Mouse (Mus musculus) c-Kit-positive CD71-positive TER-119-positive erythroid progenitor cells, embryonic 14.5 days (primary cell): Measurements from ENCODE around the gene Cbarp.

Experiments
- DNase-seq: peaks from one replicate; pipeline ENCODE4 v3.0.0-alpha.2; 2013; ENCODE audit warnings: low spot score

The Cbarp gene

GRCm38 (mm10) chr10:80156752-80157053 is 16.1 kb upstream of the Cbarp start:
- no peak for DNase-seq

DNA sequence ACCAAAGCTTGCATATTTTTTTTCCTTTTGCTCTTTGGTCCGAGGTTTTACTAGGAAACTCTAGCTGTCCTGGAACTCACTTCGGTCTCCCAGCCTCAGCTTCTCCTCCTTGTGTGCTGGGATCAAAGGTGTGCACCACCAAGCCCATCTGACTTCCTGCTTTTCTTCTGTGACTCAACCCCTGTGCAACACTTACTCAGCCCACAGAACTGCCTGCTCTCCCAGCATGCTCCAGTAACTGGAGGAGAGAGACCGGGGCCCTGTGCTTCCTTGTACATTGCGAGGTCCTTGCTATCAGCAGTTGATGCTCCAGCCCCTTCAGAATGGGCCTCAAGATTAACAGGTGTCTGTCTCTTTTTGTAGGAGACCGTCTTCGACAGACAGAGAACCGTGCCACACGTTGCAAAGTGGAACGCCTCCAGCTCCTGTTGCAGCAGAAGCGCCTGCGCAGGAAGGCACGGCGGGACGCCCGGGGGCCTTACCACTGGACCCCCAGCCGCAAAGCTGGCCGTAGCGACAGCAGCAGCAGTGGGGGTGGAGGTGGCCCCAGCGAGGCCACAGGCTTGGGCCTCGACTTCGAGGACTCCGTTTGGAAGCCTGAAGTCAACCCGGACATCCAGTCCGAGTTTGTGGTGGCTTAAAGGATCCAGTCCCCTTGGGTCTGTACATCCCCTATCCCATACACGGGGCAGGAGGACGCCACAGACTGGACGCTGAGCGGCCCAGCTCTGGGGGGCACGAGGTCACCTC is 15.5 kb upstream of the Cbarp start:
- DNase-seq: no peak

GRCm38 (mm10) chr10:80155277-80155676 is 14.6 kb upstream of the Cbarp start:
- no peak for DNase-seq

- no peak for DNase-seq
Measured at GRCm38 (mm10) chr10:80154384-80154783, 13.7 kb upstream of the Cbarp start.

DNA sequence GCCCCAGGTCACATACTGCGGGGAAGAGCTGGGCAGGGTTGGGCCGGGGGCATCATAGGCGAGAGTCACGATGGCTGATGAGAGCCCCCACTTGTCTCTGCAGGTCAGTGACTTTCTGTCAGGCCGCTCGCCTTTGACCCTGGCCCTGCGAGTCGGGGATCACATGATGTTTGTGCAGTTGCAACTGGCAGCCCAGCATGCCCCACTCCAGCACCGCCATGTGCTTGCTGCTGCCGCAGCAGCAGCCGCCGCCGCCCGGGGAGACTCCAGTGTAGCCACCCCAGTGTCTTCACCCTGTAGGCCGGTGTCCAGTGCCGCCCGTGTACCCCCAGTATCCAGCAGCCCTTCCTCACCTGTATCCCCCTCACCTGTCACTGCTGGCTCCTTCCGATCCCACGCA is 13.1 kb upstream of the Cbarp start:
- DNase-seq: no peak

DNA sequence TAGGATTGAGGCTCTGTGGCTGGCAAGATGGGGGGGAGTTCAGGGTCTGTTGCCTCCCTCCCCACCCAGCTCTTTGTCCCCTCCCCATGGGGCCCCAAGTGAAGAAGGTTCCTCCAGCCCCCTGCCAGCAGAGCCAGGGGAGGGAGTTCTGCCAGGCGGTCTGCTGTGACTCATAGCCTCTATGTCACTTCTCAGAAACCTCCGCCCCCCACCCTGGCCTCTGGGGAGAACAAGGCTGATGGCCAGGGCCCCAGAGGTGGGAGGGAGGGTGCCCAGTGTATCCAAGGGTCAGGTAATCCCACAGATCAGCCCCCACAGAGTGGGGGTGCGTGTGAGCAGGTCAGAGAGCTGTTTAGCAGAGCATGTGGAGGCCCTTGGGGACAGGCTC is 12.2 kb upstream of the Cbarp start:
- DNase-seq: no peak

GRCm38 (mm10) chr10:80152071-80152872 is 11.6 kb upstream of the Cbarp start:
- DNase-seq: no peak

DNA sequence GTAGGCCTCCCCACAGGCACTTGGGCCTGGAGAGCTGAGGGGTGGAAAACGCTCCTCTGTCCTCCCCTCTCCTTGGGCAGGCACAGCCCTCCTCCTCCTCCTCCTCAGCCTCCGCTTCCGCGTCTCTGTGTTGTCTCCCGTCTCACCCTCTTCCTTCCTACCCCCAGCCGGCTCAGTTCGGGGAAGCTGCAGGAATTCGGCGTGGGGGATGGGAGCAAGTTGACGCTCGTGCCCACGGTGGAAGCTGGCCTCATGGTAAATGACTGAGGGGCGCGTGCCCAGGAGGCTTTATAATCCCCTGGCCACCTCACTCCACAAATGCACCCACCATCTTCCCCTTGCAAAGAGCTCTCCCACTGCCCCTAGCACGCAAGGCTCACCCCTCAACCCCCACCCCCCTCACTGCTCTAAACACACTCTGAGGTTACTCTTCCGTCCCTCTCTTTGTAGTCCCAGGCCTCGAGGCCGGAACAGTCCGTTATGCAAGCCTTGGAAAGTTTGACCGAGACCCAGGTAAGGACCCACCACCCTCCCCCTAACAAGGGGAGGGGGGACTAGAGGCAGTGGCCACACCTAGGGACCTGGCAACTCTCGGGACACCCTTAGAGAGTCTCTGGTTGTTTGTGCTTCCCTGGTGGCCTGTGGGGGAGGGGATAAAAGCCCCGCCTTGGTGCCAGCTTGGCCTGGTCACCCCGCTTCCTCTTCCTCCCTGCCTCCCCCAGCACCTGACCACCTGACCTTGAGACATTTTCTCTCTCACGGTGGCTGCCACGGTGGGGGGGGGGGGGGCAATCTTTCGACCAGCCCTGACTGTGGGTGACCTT is 10.8 kb upstream of the Cbarp start:
- DNase-seq: no peak

DNA sequence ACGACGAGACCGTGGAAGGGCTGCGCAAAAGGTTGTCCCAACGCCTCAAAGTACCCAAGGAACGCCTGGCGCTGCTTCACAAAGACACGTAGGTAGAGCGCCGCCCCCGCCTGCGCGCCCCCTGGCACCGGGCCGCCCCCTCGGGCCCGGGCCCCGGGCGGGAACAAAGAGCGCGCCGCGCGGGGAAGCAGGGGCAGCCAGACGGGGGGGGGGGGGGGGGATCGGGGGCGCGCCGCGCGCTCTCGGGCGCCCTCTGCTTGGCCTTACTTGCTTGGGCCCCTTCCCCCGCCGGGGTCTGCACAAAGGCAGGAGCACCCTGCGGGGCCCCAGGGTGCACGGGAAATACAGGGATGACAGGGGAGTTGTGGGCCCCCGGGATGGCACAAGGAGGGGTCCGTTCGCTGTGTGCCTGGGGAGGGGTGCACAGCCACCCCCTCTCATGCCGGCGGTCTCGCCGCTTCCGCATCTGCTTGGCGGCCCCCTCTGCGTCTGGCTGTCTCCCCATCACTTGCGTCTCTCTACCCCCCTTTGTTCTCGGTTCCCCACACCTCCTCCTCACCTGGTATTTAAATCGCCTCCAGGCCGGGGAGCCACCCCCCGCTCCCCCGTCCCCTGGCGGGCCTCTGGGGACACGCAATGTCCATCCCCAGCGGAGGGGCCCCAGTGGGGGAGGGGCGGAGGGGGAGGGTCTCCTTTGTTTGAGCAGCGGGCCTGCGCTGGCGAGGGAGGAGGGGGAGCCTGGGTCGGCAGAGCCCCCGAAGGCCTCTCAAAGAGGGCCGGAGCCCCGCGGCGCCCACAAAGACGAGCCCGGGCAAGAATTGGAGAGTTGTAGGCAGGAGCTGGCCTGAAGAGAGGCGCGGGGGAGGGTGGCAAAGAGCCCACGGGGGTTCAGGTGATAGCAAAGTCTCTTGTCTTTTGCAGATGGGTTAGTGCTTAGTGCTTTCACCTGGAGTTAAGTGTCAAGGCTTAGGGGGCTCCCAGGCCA is 9.9 kb upstream of the Cbarp start:
- no peak for DNase-seq

DNA sequence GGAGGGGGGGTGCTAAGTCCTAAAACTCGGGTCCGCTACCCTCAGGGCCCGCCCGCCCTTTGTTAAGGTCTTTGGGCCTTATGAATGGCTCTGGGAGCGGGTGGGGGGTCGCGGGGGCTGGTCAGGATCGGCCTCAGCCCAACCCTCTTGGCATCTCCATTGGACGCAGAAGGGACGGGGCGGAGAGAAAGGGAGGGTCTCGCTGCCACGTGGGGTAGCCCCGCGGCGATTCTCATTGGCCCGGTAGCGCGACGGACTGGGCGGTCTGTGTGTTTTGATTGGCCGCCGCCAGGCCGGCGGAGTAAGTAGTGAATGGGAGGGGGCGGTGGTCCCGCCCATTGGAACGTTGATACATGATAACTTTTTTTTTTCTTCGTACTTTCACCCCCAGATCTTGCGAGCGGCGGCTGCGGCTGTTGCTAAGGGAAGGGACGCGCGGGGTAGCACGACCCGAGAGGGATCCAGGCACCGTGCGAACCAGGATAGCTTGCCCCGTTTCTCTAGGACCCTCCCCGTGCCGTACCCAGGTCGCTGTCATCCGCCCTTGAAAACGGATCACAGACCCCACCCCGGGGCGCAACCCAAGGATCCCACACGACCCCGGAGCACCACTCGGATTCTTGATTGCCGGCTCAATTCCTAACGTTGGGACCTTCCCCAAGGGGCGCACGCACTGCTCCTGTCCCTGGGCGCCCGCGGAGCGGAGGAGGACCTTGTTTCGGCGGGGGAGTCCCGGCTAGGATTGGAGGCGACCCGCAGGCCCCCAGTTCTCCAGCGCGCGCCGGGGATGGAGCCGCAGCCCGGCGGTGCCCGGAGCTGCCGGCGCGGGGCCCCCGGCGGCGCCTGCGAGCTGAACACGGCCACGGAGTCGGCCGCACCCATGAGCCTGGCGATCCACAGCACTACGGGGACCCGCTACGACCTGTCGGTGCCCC is 8.9 kb upstream of the Cbarp start:
- peak; percentile 94 for DNase-seq

- DNase-seq: peak; percentile 84
Measured at GRCm38 (mm10) chr10:80148610-80149290, 8.1 kb upstream of the Cbarp start.

GRCm38 (mm10) chr10:80147719-80148601 is 7.3 kb upstream of the Cbarp start, which contains the start of gene Midn:
TSS of gene Midn (plus strand) at chr10:80148272.
- DNase-seq: no peak

- DNase-seq: no peak
Measured at GRCm38 (mm10) chr10:80147146-80147718, 6.6 kb upstream of the Cbarp start.

- DNase-seq: no peak
Measured at GRCm38 (mm10) chr10:80146568-80147011, 6.0 kb upstream of the Cbarp start.

- no peak for DNase-seq
Measured at GRCm38 (mm10) chr10:80145896-80146295, 5.3 kb upstream of the Cbarp start.

DNA sequence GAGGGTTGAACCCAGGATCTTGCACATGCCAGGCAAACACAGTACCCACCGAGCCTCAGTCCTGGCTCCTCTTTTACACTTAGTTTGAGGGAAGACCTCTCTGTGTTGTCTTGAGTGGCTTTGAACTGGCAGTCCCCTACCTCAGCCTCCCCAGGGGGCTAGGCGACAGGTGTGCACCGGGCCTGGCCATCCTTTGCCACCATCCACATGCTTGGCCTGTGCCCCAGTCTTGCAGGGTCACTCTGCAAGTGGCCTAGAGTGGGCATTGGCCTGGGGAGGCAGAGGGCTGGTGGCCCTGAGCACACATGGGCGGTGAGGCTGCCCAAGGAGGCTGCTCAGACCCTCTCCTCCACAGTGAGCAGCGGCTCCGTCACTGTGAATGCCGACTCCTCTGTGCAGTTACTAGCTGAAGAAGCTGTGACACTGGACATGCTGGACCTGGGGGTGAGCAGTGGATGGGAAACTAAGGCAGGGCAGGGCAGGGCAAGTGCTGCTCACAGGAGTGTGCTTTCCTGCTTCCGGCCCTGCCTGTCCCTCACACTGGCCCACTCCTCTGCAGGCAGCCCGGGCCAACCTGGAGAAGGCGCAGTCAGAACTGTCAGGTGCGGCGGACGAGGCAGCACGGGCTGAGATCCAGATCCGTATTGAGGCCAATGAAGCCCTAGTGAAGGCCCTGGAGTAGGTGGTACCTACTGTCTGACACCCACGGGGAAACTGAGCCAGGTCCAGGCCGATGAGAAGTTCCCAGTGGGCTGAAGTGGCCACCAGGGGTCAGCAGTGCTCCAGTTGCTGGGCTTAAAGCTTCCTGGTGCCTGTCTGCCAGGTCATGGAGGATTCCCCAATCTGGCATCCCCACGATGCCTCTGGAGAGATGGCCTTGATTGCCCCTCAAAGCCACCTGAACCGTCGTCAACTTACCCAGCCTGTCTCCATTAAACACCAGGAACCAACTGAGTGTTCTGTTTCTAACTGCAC is 4.5 kb upstream of the Cbarp start:
- DNase-seq: no peak

GRCm38 (mm10) chr10:80144159-80144558 is 3.5 kb upstream of the Cbarp start:
- no peak for DNase-seq
